Mouse (Mus musculus) small intestine, adult 2 months (tissue): ENCODE results near the gene Zg16. TPM values are rescaled to one million over a fixed set of nuclear protein-coding genes. Genes with fewer than 3 reads are reported as not detected.

Experiments
- H3K27ac ChIP-seq: fragments of 200-500 bp; 2 replicates; pipeline ENCODE4 v1.5.1; 2012; ENCODE audit warnings: low read depth, low read length, control low read depth, inconsistent platforms; ENCODE audit not compliant: insufficient read depth
- H3K27me3 ChIP-seq: fragments of 200-500 bp; 2 replicates; pipeline ENCODE4 v1.6.1; 2012; ENCODE audit warnings: mild to moderate bottlenecking, moderate library complexity, low read length, inconsistent platforms; ENCODE audit not compliant: control insufficient read depth, insufficient read depth
- H3K36me3 ChIP-seq: fragments of 200-500 bp; 2 replicates; pipeline ENCODE4 v1.6.1; 2012; ENCODE audit warnings: mild to moderate bottlenecking, low read length, control low read depth, inconsistent platforms; ENCODE audit not compliant: control insufficient read depth, insufficient read depth
- H3K4me1 ChIP-seq: fragments of 200-500 bp; 2 replicates; pipeline ENCODE4 v1.6.1; 2012; ENCODE audit warnings: low read length, inconsistent platforms, mixed read lengths; ENCODE audit not compliant: control insufficient read depth, insufficient read depth, insufficient read length
- H3K4me3 ChIP-seq: fragments of 200-500 bp; 2 replicates; pipeline ENCODE4 v1.5.1; 2012; ENCODE audit warnings: low read depth, mild to moderate bottlenecking, control low read depth, inconsistent platforms, low read length, moderate library complexity
- CTCF ChIP-seq: fragments of 200-500 bp; IDR thresholded peaks from 2 replicates; pipeline ENCODE4 v1.5.1; 2012; ENCODE audit warnings: low read depth, mild to moderate bottlenecking, control low read depth, inconsistent platforms, low read length, moderate library complexity, mixed read lengths; ENCODE audit not compliant: insufficient replicate concordance, insufficient read length; ENCODE audit errors: extremely low read depth
- POLR2A ChIP-seq: fragments of 200-500 bp; IDR thresholded peaks from 2 replicates; pipeline ENCODE4 v1.6.1; 2012; ENCODE audit warnings: low read depth, mild to moderate bottlenecking, control low read depth, inconsistent platforms, low read length, moderate library complexity
- WGBS: fragments of 180-500 bp; shearing (Covaris S2); methylation state at CpG from one replicate; pipeline ENCODE4 v1.1.7; 2018; 5-methylcytosine and 5-hydroxymethylcytosine counted together
- polyA plus RNA-seq: library from polyadenylated mRNA; depleted of rRNA; stranded (reverse); fragments of >200 nt; gene quantifications from 2 replicates; pipeline ENCODE4 v1.2.3, GENCODE M21; 2012

Zg16 gene
- polyA plus RNA-seq, 1 experiment = 5,350 TPM

- peaks cover 30% of the 10 kb centered on the region for H3K4me1 ChIP-seq
- WGBS = 2% methylated on average over 10 of the region's 10 CpGs
- TF ChIP-seq CTCF (no peak), POLR2A (no peak)
- H3K36me3 ChIP-seq = peaks cover 5% of the 10 kb centered on the region
- H3K27ac ChIP-seq = peak overlapping the region; percentile 90
- H3K27me3 ChIP-seq = no peaks in the 10 kb centered on the region
- peak overlapping the region; percentile 68 for H3K4me3 ChIP-seq
These were observed 71.0 kb downstream of the Zg16 start for GRCm38 (mm10) chr7:127016081-127016480.

GRCm38 (mm10) chr7:127014993-127015392 is 72.1 kb downstream of the Zg16 start:
- Histone ChIP-seq H3K27ac (no peak overlapping the region), H3K36me3 (peaks cover 7% of the 10 kb centered on the region), H3K4me1 (peaks cover 30% of the 10 kb centered on the region), H3K27me3 (no peaks in the 10 kb centered on the region), H3K4me3 (0 out of 2 replicates have a peak overlapping the region, but pooled peaks have one; percentile 1)
- 88% methylated on average over 12 of the region's 12 CpGs for WGBS
- TF ChIP-seq CTCF (no peak), POLR2A (no peak)

GRCm38 (mm10) chr7:127014320-127014719 is 72.8 kb downstream of the Zg16 start, which contains the start of gene Mvp:
Gene Mvp (minus strand): TSS chr7:127014621.
- WGBS = under 1% methylated on average over 11 of the region's 11 CpGs
- Histone ChIP-seq H3K27ac (peak within 1 kb of the TSS; percentile 85), H3K36me3 (peaks cover 7% of the 10 kb centered on the region), H3K27me3 (no peaks in the 10 kb centered on the region), H3K4me3 (peak within 1 kb of the TSS; percentile 80), H3K4me1 (peaks cover 32% of the 10 kb centered on the region)
- TF ChIP-seq CTCF = no peak; the same call in 1 of the 2 replicates
- 0 out of 2 replicates have a peak, but pooled peaks have one; percentile 27 for TF ChIP-seq POLR2A

- H3K27ac ChIP-seq = peak overlapping the region; percentile 85
- H3K27me3 ChIP-seq = no peaks in the 10 kb centered on the region
- 77% methylated on average over 6 of the region's 6 CpGs for WGBS
- TF ChIP-seq CTCF (no peak), POLR2A (no peak)
- peak overlapping the region; percentile 80 for H3K4me3 ChIP-seq
- peaks cover 39% of the 10 kb centered on the region for H3K4me1 ChIP-seq
- peaks cover 7% of the 10 kb centered on the region for H3K36me3 ChIP-seq
These were observed 73.7 kb downstream of the Zg16 start for GRCm38 (mm10) chr7:127013385-127013784.

- peaks cover 44% of the 10 kb centered on the region for H3K4me1 ChIP-seq
- no peaks in the 10 kb centered on the region for H3K27me3 ChIP-seq
- peak overlapping the region; percentile 85 for H3K27ac ChIP-seq
- peak overlapping the region; percentile 80 for H3K4me3 ChIP-seq
- WGBS = 76% methylated on average over 10 of the region's 10 CpGs
- H3K36me3 ChIP-seq = peaks cover 7% of the 10 kb centered on the region
- TF ChIP-seq POLR2A = peak; percentile 45; the same call in 1 of the 2 replicates
- TF ChIP-seq CTCF = no peak
These were observed 74.3 kb downstream of the Zg16 start for GRCm38 (mm10) chr7:127012845-127013244.

GRCm38 (mm10) chr7:127012374-127012773 is 74.8 kb downstream of the Zg16 start:
- 0 out of 2 replicates have a peak overlapping the region, but pooled peaks have one; percentile 85 for H3K27ac ChIP-seq
- no peaks in the 10 kb centered on the region for H3K27me3 ChIP-seq
- WGBS = 84% methylated on average over 6 of the region's 6 CpGs
- H3K4me3 ChIP-seq = no peak overlapping the region
- peaks cover 7% of the 10 kb centered on the region for H3K36me3 ChIP-seq
- peaks cover 47% of the 10 kb centered on the region for H3K4me1 ChIP-seq
- TF ChIP-seq CTCF (no peak), POLR2A (no peak)

GRCm38 (mm10) chr7:127011717-127012116 is 75.4 kb downstream of the Zg16 start:
- Histone ChIP-seq H3K27ac (peak overlapping the region; percentile 11), H3K4me3 (no peak overlapping the region), H3K36me3 (peaks cover 7% of the 10 kb centered on the region), H3K4me1 (peaks cover 49% of the 10 kb centered on the region), H3K27me3 (no peaks in the 10 kb centered on the region)
- WGBS = 62% methylated on average over 2 of the region's 2 CpGs
- TF ChIP-seq POLR2A = no peak
- TF ChIP-seq CTCF = no peak; the same call in 1 of the 2 replicates
